Mouse (Mus musculus): ENCODE results near the gene Ccdc63. TPM values are rescaled to one million over a fixed set of nuclear protein-coding genes. Genes with fewer than 3 reads are reported as not detected.

Ccdc63 gene
- polyA plus RNA-seq, 1 experiment = 0.07 TPM

DNA sequence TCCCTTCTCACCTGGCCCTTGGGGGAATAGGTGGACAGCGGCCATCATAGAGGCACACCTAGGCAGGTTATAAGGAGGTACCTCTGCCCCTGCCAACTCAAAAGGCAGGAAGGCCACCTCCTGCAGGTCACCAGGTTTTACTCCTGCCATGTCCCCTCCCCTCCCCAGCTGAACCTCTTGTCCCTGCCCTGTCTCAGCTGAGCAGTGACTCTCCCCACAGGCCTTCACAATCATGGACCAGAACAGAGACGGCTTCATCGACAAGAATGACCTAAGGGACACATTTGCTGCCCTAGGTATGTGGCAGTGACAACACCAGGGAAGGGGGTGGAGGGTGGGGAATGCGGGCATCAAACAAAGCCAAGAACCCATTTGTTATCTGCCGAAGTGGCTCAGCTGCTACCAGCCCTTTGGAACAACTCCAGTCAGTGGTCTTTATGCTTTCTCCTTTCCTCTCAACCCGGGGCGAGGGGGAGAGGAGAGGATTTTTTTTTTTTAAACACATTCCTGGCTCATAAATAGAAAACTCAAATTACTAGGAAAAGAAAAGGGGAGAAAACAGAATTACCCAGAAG, 38.1 kb downstream of the Ccdc63 start:
- TF ChIP-seq CTCF (IDR thresholded peaks at IDR 0.05; ENCODE audit: borderline replicate concordance, extremely low read depth, insufficient read depth, insufficient read length) = no peak
- no peak for TF ChIP-seq POLR2A (IDR thresholded peaks at IDR 0.05; ENCODE audit: borderline replicate concordance, extremely low read depth, insufficient read depth, insufficient read length, poor library complexity, severe bottlenecking)
- DNase-seq (ENCODE audit: low read depth) = peak; percentile 32

DNA sequence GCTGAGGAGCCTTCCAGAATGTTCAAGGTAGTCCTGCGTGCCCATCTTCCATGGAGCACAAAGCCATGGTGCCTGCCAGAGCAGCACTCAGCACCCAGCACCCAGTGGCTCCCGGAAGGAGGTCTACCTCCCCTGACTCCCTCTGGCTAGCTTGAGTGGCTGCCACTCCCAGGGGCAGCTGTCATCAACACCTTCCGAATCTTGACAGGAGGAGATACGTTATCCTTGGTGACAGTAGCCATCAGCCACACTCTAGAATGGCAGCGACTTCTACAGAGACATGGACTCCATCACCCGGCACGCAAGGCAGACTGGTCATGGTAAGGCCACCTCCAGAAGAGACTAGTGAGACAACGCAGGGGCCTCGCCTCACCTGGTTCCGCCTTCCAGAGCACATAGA, 46.2 kb downstream of the Ccdc63 start:
- TF ChIP-seq CTCF (IDR thresholded peaks at IDR 0.05; ENCODE audit: borderline replicate concordance, extremely low read depth, insufficient read depth, insufficient read length) (no peak), POLR2A (IDR thresholded peaks at IDR 0.05; ENCODE audit: borderline replicate concordance, extremely low read depth, insufficient read depth, insufficient read length, poor library complexity, severe bottlenecking) (no peak)
- DNase-seq (ENCODE audit: low read depth) = no peak

DNA sequence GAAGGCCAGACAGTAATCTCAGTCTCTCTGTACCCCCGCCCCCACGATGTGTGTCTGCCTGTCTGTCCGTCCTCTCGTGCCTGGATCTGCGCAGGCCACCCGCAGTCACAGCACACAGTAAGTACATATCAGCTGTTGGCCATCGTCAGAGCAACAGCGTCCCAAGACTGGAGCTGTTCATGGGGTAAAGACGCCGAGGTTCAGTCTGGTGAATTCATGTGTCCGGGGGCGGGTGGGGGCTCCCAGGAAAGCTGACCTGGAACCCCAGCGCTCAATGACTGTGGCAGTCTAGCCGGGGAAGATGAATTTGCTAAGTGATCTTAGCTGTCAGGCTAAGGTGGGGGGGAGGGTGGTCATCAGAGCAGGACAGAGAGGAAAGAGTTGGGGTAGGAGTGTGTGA, 46.9 kb downstream of the Ccdc63 start:
- DNase-seq (ENCODE audit: low read depth) = no peak
- TF ChIP-seq POLR2A (IDR thresholded peaks at IDR 0.05; ENCODE audit: borderline replicate concordance, extremely low read depth, insufficient read depth, insufficient read length, poor library complexity, severe bottlenecking) (no peak), CTCF (IDR thresholded peaks at IDR 0.05; ENCODE audit: borderline replicate concordance, extremely low read depth, insufficient read depth, insufficient read length) (no peak)

DNA sequence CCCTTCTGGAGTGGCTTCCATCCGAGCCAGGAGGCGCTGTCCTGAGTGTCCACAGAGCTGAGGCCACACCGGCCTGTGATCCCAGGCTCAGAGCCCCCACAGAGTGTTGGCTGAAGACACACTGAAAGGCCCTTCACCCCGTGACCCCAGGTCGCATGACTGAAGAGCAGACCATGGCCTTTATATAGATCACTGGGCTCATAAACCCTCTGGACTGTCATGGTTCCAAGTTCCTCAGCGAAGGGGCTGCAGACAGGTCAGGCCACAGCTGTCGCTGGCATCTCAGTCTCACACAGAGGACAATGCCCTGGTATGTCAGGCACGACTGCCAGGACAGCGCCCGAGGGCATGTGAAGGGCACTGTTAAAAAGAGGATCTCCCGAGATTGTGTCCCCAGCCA, 47.8 kb downstream of the Ccdc63 start:
- TF ChIP-seq CTCF (IDR thresholded peaks at IDR 0.05; ENCODE audit: borderline replicate concordance, extremely low read depth, insufficient read depth, insufficient read length) = no peak
- no peak for TF ChIP-seq POLR2A (IDR thresholded peaks at IDR 0.05; ENCODE audit: borderline replicate concordance, extremely low read depth, insufficient read depth, insufficient read length, poor library complexity, severe bottlenecking)
- no peak for DNase-seq (ENCODE audit: low read depth)

DNA sequence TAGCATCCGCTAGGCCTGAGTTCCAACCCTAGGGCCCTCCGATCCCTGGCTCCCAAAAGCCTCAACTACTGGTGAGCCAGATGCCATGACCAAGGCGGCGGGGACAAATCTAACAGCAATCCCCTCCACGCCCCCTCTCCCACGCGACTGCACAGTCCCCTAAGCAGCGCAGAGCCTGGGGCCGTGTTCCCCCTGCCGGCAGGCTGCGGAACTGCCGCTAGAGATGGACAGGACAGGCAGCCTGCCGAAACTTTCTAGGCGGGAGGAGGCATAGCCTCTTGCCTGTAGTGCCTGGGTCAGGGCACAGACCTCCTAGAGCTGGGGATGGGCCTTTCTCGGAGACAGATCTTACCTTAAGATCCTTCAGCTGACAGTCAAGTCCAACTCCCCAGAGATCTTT, 49.6 kb downstream of the Ccdc63 start:
- peak; percentile 93 for TF ChIP-seq CTCF (IDR thresholded peaks at IDR 0.05; ENCODE audit: borderline replicate concordance, extremely low read depth, insufficient read depth, insufficient read length)
- TF ChIP-seq POLR2A (IDR thresholded peaks at IDR 0.05; ENCODE audit: borderline replicate concordance, extremely low read depth, insufficient read depth, insufficient read length, poor library complexity, severe bottlenecking) = no peak
- DNase-seq (ENCODE audit: low read depth) = peak; percentile 70

DNA sequence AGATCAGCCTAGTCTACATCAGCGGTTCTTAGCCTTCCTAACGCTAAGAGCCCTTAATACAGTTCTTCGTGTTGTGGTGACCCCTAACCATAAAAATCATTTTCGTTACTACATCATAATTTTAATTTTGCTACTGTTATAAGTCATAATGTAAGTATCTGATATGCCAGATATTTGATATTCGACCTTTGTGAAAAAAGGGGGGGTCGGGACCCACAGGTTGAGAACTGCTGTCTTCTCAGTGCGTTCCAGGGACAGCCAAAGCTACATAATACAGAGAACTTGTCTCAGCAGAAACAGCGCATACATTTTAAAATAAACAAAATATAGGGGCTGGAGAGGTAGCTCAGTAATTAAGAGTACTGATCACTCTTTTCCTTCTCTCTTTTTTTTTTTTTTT, 51.0 kb downstream of the Ccdc63 start:
- no peak for TF ChIP-seq POLR2A (IDR thresholded peaks at IDR 0.05; ENCODE audit: borderline replicate concordance, extremely low read depth, insufficient read depth, insufficient read length, poor library complexity, severe bottlenecking)
- no peak for TF ChIP-seq CTCF (IDR thresholded peaks at IDR 0.05; ENCODE audit: borderline replicate concordance, extremely low read depth, insufficient read depth, insufficient read length)
- DNase-seq (ENCODE audit: low read depth) = no peak

DNA sequence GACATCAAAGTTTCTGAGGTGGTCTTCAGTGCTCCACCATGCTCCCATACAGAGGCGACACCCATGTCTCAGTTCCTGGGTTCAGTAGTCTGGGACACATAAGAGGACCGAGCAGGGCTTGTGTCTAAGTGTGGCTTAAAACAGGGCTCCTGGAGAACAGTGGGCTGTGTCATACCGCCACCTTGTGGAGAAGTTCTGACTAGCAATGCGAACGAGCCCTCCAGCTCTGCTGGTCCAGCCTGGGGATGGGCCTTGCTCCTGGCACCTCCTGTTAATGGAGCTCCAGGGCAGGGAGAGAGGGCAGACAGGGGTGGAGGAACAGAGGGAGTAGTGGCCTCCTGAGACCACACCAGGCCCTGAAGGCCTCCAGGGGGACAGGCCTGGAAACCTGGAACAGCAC, 51.7 kb downstream of the Ccdc63 start:
- TF ChIP-seq POLR2A (IDR thresholded peaks at IDR 0.05; ENCODE audit: borderline replicate concordance, extremely low read depth, insufficient read depth, insufficient read length, poor library complexity, severe bottlenecking) = no peak
- TF ChIP-seq CTCF (IDR thresholded peaks at IDR 0.05; ENCODE audit: borderline replicate concordance, extremely low read depth, insufficient read depth, insufficient read length) = peak; percentile 99
- DNase-seq (ENCODE audit: low read depth) = peak; percentile 90

DNA sequence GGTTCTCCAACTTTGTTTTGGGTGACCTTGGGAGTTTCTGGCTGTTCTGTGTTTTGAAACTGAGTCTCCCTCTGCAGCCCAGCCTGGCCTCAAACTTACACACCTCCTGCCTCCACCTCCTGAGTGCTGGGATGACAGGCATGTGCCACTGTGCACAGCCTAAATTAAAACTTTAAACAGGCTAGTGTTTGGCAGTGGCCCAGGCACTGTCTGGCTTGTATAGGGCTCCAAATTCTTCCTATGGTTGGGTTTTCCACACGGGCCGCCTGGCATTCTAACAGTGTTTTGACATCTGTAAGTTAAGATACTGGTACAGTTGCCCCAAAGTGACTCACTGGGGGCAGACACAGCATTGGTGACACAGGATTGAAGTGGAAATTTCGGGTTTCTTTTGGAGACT, 54.5 kb downstream of the Ccdc63 start:
- peak; percentile 85 for DNase-seq (ENCODE audit: low read depth)
- no peak for TF ChIP-seq CTCF (IDR thresholded peaks at IDR 0.05; ENCODE audit: borderline replicate concordance, extremely low read depth, insufficient read depth, insufficient read length)
- no peak for TF ChIP-seq POLR2A (IDR thresholded peaks at IDR 0.05; ENCODE audit: borderline replicate concordance, extremely low read depth, insufficient read depth, insufficient read length, poor library complexity, severe bottlenecking)

DNA sequence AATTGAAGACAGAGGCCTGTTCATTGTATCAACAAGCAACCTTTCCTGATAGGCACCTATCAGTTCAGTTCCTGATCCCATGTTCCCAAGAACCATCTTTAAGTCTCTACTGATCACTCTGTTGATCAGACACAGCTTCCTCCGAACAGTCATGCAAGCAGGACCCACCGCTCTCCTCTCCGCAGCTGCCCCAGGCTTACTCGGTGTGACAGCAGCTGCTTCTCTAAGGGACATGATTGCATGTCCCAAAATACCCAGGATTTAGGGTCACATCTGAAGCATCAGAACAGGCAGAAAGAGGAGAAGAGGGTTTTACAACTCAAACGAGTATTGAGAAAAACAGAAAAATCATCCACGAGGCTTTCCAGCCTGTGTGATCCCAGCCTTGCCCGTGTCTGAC, 55.3 kb downstream of the Ccdc63 start:
- TF ChIP-seq CTCF (IDR thresholded peaks at IDR 0.05; ENCODE audit: borderline replicate concordance, extremely low read depth, insufficient read depth, insufficient read length) = no peak
- no peak for TF ChIP-seq POLR2A (IDR thresholded peaks at IDR 0.05; ENCODE audit: borderline replicate concordance, extremely low read depth, insufficient read depth, insufficient read length, poor library complexity, severe bottlenecking)
- DNase-seq (ENCODE audit: low read depth) = no peak

DNA sequence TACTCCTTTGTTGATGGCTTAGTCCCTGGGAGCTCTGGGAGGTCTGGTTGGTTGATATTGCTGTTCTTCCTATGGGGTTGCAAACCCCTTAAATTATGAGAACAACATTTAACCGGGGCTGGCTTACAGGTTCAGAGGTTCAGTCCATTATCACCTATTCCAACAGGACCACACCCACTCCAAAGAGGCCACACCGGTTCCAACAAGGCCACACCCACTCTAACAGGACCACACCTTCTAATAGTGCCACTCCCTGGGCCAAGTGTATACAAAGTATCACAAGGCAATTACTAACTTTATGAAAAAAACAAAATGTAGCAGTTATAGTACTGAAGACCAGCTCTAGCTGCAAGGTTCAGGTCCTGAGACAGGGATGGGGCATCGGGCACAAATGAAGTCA, 56.2 kb downstream of the Ccdc63 start:
- no peak for TF ChIP-seq CTCF (IDR thresholded peaks at IDR 0.05; ENCODE audit: borderline replicate concordance, extremely low read depth, insufficient read depth, insufficient read length)
- DNase-seq (ENCODE audit: low read depth) = no peak

DNA sequence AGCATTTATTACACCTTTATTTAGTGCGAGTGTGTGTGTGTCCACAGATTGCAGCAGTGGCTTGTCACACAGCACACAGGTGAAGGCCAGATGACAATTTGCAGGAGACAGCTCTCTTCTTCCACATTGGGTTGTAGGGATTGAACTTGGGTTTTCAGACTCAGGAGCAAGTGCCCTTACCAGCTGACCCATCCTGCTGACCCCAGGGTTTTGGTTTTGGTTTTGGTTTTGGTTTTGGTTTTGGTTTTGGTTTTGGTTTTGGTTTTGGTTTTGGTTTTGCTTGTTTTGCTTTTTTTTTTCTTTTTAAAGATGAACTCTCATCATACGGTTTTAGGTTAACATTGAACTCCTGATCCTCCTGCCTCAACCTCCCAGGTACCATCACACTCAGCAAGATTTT, 57.3 kb downstream of the Ccdc63 start:
- TF ChIP-seq POLR2A (IDR thresholded peaks at IDR 0.05; ENCODE audit: borderline replicate concordance, extremely low read depth, insufficient read depth, insufficient read length, poor library complexity, severe bottlenecking) (no peak), CTCF (IDR thresholded peaks at IDR 0.05; ENCODE audit: borderline replicate concordance, extremely low read depth, insufficient read depth, insufficient read length) (no peak)
- no peak for DNase-seq (ENCODE audit: low read depth)

DNA sequence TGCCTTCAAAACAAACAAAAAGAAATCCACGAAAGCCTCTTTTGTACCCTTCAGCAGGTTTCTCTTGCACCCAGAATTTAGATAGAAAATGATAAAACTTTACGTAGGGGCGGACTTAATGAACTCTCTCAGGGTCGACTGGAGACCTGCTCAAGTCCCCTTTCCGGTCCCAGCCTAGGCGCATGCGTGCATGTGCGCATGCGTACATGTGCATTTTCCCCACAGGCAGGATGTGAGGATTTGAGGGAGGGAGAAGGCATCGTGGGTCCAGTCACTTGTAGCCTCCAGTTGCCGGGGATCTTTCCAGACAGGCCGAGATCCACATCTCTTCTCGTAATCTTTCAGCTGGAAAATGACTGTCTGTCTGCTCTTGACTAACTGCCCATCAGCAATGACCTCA, 59.2 kb downstream of the Ccdc63 start:
- no peak for DNase-seq (ENCODE audit: low read depth)
- TF ChIP-seq POLR2A (IDR thresholded peaks at IDR 0.05; ENCODE audit: borderline replicate concordance, extremely low read depth, insufficient read depth, insufficient read length, poor library complexity, severe bottlenecking) = no peak
- no peak for TF ChIP-seq CTCF (IDR thresholded peaks at IDR 0.05; ENCODE audit: borderline replicate concordance, extremely low read depth, insufficient read depth, insufficient read length)

Measured in brain, embryonic 14.5 days (tissue).